21 mouse cellular contexts compared by ENCODE assay signal in genomic region chr4:104044634-104045033, GRCm38 (mm10).
"Had no signal": no experiment of that assay in that cellular context is flagged by ENCODE, and none has a peak within 500 bp of the region (broad histone marks: within the 10 kb centered on the region; RNA-seq: fewer than 3 reads in every experiment).

No protein-coding gene starts in this region.

- H3K4me1 ChIP-seq: limb, embryonic 15.5 days; neural tube, embryonic 12.5 days; neural tube, embryonic 15.5 days had no signal

- H3K9ac ChIP-seq: limb, embryonic 15.5 days; liver, embryonic 14.5 days; liver, postnatal 0 days; neural tube, embryonic 12.5 days; neural tube, embryonic 15.5 days had no signal

- DNase-seq: kidney, adult 18-20 months; kidney, adult 9 months; kidney, postnatal 36 days; liver, postnatal 0 days; lung, postnatal 14 days; midbrain, embryonic 14.5 days; right cerebral cortex, adult 18-20 months; right cerebral cortex, postnatal 14 days; right cerebral cortex, postnatal 4 days; thymus, adult 2 months; thymus, postnatal 14 days; thymus, postnatal 4 days had no signal

- H3K27ac ChIP-seq: hindbrain, postnatal 0 days; limb, embryonic 15.5 days; liver, embryonic 14.5 days; neural tube, embryonic 12.5 days; neural tube, embryonic 15.5 days; stomach, postnatal 0 days had no signal

- ATAC-seq: hindbrain, postnatal 0 days; inflammation-experienced regulatory T-cells, adult 6 months; liver, postnatal 0 days had no signal

- H3K4me2 ChIP-seq: limb, embryonic 15.5 days; liver, embryonic 11.5 days; midbrain, embryonic 11.5 days; neural tube, embryonic 12.5 days; neural tube, embryonic 15.5 days had no signal

- H3K9me3 ChIP-seq: limb, embryonic 15.5 days; neural tube, embryonic 12.5 days; neural tube, embryonic 15.5 days had no signal

- H3K27me3 ChIP-seq: limb, embryonic 15.5 days; neural tube, embryonic 12.5 days; neural tube, embryonic 15.5 days had no signal

- H3K36me3 ChIP-seq: limb, embryonic 15.5 days; neural tube, embryonic 12.5 days; neural tube, embryonic 15.5 days had no signal

- H3K4me3 ChIP-seq: limb, embryonic 15.5 days; neural tube, embryonic 12.5 days; neural tube, embryonic 15.5 days had no signal
